Mouse (Mus musculus) c-Kit-positive CD71-negative TER-119-negative erythroid progenitor cells, embryonic 14.5 days (primary cell): ENCODE data around the gene Olfr1361.

ENCODE experiments used
- DNase-seq: peaks from one replicate; pipeline ENCODE4 v3.0.0-alpha.2; 2013; ENCODE audit warnings: low read depth

The Olfr1361 gene

GRCm38 (mm10) chr13:21663286-21663685, at the start of gene Olfr1361:
Gene Olfr1361 (minus strand): TSS chr13:21663386.
- DNase-seq, result no peak

GRCm38 (mm10) chr13:21711698-21712097, 48.5 kb upstream of the Olfr1361 start:
- DNase-seq, result no peak

GRCm38 (mm10) chr13:21710821-21711525, 47.8 kb upstream of the Olfr1361 start:
- DNase-seq, result no peak

GRCm38 (mm10) chr13:21710031-21710711, 47.0 kb upstream of the Olfr1361 start:
- peak; percentile 78 for DNase-seq

- no peak for DNase-seq
These were observed 43.5 kb upstream of the Olfr1361 start for GRCm38 (mm10) chr13:21706669-21707068.

GRCm38 (mm10) chr13:21697811-21698210, 34.6 kb upstream of the Olfr1361 start, which contains the start of gene Olfr1359:
Gene Olfr1359 (plus strand): TSS chr13:21698111.
- DNase-seq, result no peak

- no peak for DNase-seq
These were observed 14.1 kb upstream of the Olfr1361 start, which contains the start of gene Olfr1360 for GRCm38 (mm10) chr13:21677305-21677704. Gene Olfr1360 (minus strand): TSS chr13:21677405.

GRCm38 (mm10) chr13:21642418-21642817, 20.8 kb downstream of the Olfr1361 start, which contains the start of gene Olfr11:
Gene Olfr11 (minus strand): TSS chr13:21642518.
- DNase-seq, result no peak

GRCm38 (mm10) chr13:21613922-21614321, 49.3 kb downstream of the Olfr1361 start, which contains the start of gene Olfr1362:
Gene Olfr1362 (minus strand): TSS chr13:21614022.
- no peak for DNase-seq
